Comparison of ENCODE assay signal across 17 mouse cellular contexts in the genomic region with DNA sequence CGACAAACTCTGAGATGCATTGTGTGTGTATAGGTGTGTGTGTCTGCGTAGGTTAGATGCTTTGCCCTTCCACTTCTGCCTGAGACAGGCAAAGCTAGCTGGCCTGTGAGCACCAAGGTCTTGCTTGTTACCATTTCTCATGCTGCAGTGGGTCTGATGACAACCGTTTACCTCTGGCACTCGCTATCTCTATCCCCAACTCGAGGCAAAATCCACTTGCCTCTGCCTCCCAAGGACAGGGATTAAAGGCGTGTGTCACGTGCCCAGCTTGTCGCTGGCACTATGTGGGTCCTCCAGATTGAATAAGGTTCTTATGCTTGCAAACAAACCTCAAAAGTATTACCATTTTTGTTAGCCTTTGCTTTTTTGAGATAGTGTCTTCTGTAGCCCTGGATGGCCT. TPM values are rescaled to one million over a fixed set of nuclear protein-coding genes. Genes with fewer than 3 reads are reported as not detected.
DNase-seq lines count a peak whose midpoint lies in the region; ATAC-seq and TF ChIP-seq lines count a peak whose summit lies in the region.
"Had no signal": no experiment of that assay in that cellular context is flagged by ENCODE, and none has a peak within 500 bp of the region (broad histone marks: within the 10 kb centered on the region; RNA-seq: fewer than 3 reads in every experiment).

No protein-coding gene starts in this region.

- H3K4me3 ChIP-seq in testis, adult 2 months (ENCODE audit: control insufficient read depth, low read depth, low read length) = no peak overlapping the region
- no peak overlapping the region for H3K4me3 ChIP-seq in kidney, embryonic 14.5 days (ENCODE audit: low read length)
- H3K4me3 ChIP-seq: embryonic facial prominence, embryonic 10.5 days; embryonic facial prominence, embryonic 12.5 days; forebrain, embryonic 13.5 days; forebrain, embryonic 15.5 days had no signal

- WGBS in kidney, embryonic 14.5 days = 84% methylated on average over 8 of the region's 8 CpGs

- no peak for ATAC-seq in kidney, embryonic 14.5 days (ENCODE audit: low FRiP score, low TSS enrichment)
- ATAC-seq: forebrain, embryonic 13.5 days; forebrain, embryonic 15.5 days; forebrain, postnatal 0 days had no signal

- DNase-seq in adrenal gland, adult 2 months = peak; percentile 53
- no peak for DNase-seq in adrenal gland, postnatal 10 days
- no peak for DNase-seq in testis, postnatal 10 days (ENCODE audit: low spot score)
- DNase-seq in adrenal gland, postnatal 25 days = peak; percentile 21
- no peak for DNase-seq in left cerebral cortex, adult 11 months (ENCODE audit: low spot score)
- DNase-seq: cerebellum, adult 11-12 months; cerebellum, adult 2 months; cerebellum, adult 9-10 months; cerebellum, postnatal 10 days; cerebellum, postnatal 25 days; forebrain, postnatal 0 days had no signal

- peak overlapping the region; percentile 61 for H3K27ac ChIP-seq in testis, adult 2 months (ENCODE audit: control insufficient read depth, insufficient read depth, low read depth, low read length)
- H3K27ac ChIP-seq in kidney, embryonic 14.5 days (ENCODE audit: low read depth, low read length) = no peak overlapping the region
- H3K27ac ChIP-seq: embryonic facial prominence, embryonic 10.5 days; embryonic facial prominence, embryonic 12.5 days; forebrain, embryonic 13.5 days; forebrain, embryonic 15.5 days had no signal

- no peaks in the 10 kb centered on the region for H3K9me3 ChIP-seq in kidney, embryonic 14.5 days (ENCODE audit: control insufficient read depth, low read length)
- H3K9me3 ChIP-seq: embryonic facial prominence, embryonic 10.5 days; embryonic facial prominence, embryonic 12.5 days; forebrain, embryonic 13.5 days; forebrain, embryonic 15.5 days had no signal

- peaks cover 3% of the 10 kb centered on the region for H3K4me1 ChIP-seq in testis, adult 2 months (ENCODE audit: control insufficient read depth, insufficient read depth, low read length)
- H3K4me1 ChIP-seq in kidney, embryonic 14.5 days (ENCODE audit: control insufficient read depth, insufficient read depth, low read length) = 0 out of 2 replicates have a peak, but pooled peaks cover 7% of the 10 kb centered on the region

- H3K9ac ChIP-seq in kidney, embryonic 14.5 days (ENCODE audit: low read depth, low read length) = no peak overlapping the region
- H3K9ac ChIP-seq: embryonic facial prominence, embryonic 12.5 days; forebrain, embryonic 13.5 days; forebrain, embryonic 15.5 days; forebrain, postnatal 0 days had no signal

- H3K4me2 ChIP-seq in kidney, embryonic 14.5 days (replicated peaks; ENCODE audit: low read depth, low read length) = no peak overlapping the region
- H3K4me2 ChIP-seq: embryonic facial prominence, embryonic 12.5 days; forebrain, embryonic 13.5 days; forebrain, embryonic 15.5 days had no signal

- H3K27me3 ChIP-seq in testis, adult 2 months (ENCODE audit: control insufficient read depth, insufficient read depth, low read length) = no peaks in the 10 kb centered on the region
- no peaks in the 10 kb centered on the region for H3K27me3 ChIP-seq in kidney, embryonic 14.5 days (ENCODE audit: control insufficient read depth, insufficient read depth, low read length)
- H3K27me3 ChIP-seq: embryonic facial prominence, embryonic 12.5 days; forebrain, embryonic 13.5 days; forebrain, embryonic 15.5 days had no signal

- TF ChIP-seq CTCF in testis, adult 2 months (IDR thresholded peaks at IDR 0.05; ENCODE audit: control insufficient read depth, insufficient read depth, insufficient replicate concordance, low read depth, low read length) = no peak

- no peak for TF ChIP-seq POLR2A in testis, adult 2 months (IDR thresholded peaks at IDR 0.05; ENCODE audit: control insufficient read depth, low read depth, low read length)

- H3K36me3 ChIP-seq in testis, adult 2 months (ENCODE audit: control insufficient read depth, insufficient read depth, low read length) = no peaks in the 10 kb centered on the region
- H3K36me3 ChIP-seq in kidney, embryonic 14.5 days (ENCODE audit: control insufficient read depth, insufficient read depth, low read length) = no peaks in the 10 kb centered on the region
- H3K36me3 ChIP-seq: embryonic facial prominence, embryonic 10.5 days; embryonic facial prominence, embryonic 12.5 days; forebrain, embryonic 15.5 days had no signal

RNA-seq across cellular contexts. Expression of a gene that starts 22.4 kb away (rescaled TPM):
- 10 to 100 TPM; 34.0 to 44.3 TPM for total RNA-seq in adrenal gland, adult 2 months (2021)
- 17.5 and 19.9 TPM in 2 replicates for polyA plus RNA-seq in adrenal gland, adult 2 months (2012; rRNA removed)
- 10 to 100 TPM; 43.0 to 75.5 TPM for total RNA-seq in adrenal gland, postnatal 10 days (2021)
- polyA plus RNA-seq in testis, adult 2 months (2012; rRNA removed) = 199 and 216 TPM in 2 replicates
- total RNA-seq in adrenal gland, postnatal 25 days (2021) = 65.9 and 72.6 TPM in 2 replicates
- polyA plus RNA-seq in kidney, embryonic 14.5 days (2014; fragmentation: Nextera tagmentation; extraction: Ambion mirVana) = 16.7 and 20.0 TPM in 2 replicates

RNA-seq across cellular contexts. Expression of a gene that starts 30.3 kb away (rescaled TPM):
- 10 to 100 TPM in 1 of 2 experiments, 1 to 10 TPM in 1; 9.1 to 11.2 TPM for total RNA-seq in adrenal gland, adult 2 months (2021)
- polyA plus RNA-seq in adrenal gland, adult 2 months (2012; rRNA removed) = 19.2 and 24.0 TPM in 2 replicates
- total RNA-seq in adrenal gland, postnatal 10 days (2021) = 10 to 100 TPM; 10.5 to 11.1 TPM
- 6.4 and 8.7 TPM in 2 replicates for polyA plus RNA-seq in testis, adult 2 months (2012; rRNA removed)
- total RNA-seq in adrenal gland, postnatal 25 days (2021) = 16.1 and 17.2 TPM in 2 replicates
- 6.3 and 8.4 TPM in 2 replicates for polyA plus RNA-seq in kidney, embryonic 14.5 days (2014; fragmentation: Nextera tagmentation; extraction: Ambion mirVana)

RNA-seq across cellular contexts. Expression of a gene that starts 57.3 kb away (rescaled TPM):
- 10 to 100 TPM; 13.3 to 16.5 TPM for total RNA-seq in adrenal gland, adult 2 months (2021)
- 2.0 and 2.3 TPM in 2 replicates for polyA plus RNA-seq in adrenal gland, adult 2 months (2012; rRNA removed)
- total RNA-seq in adrenal gland, postnatal 10 days (2021) = 10 to 100 TPM; 11.3 to 19.1 TPM
- 127 and 160 TPM in 2 replicates for polyA plus RNA-seq in testis, adult 2 months (2012; rRNA removed)
- 5.3 and 8.0 TPM in 2 replicates for total RNA-seq in adrenal gland, postnatal 25 days (2021)
- 0.18 and 0.30 TPM in 2 replicates for polyA plus RNA-seq in kidney, embryonic 14.5 days (2014; fragmentation: Nextera tagmentation; extraction: Ambion mirVana)
- polyA plus RNA-seq: forebrain, embryonic 13.5 days had no signal

Comparison
In these comparisons a context has a peak if more than half of its experiments do, and no peak if none do; other contexts are left out.
1. DNase-seq: peak in adrenal gland, adult 2 months (single experiment) and adrenal gland, postnatal 25 days (single experiment); none in adrenal gland, postnatal 10 days (single experiment), testis, postnatal 10 days (single experiment) and left cerebral cortex, adult 11 months (single experiment).